Mouse (Mus musculus): ENCODE data around the gene Ddc. TPM values are rescaled to one million over a fixed set of nuclear protein-coding genes. Genes with fewer than 3 reads are reported as not detected.
A peak's percentile ranks its signal among the peaks of the same experiment; 100 is the strongest.

Gene Ddc
- total and polyA plus RNA-seq, 3 experiments, result 0.13 to 3.0 TPM; not detected in 1

- Histone ChIP-seq H3K9me3 (replicated peaks) (peaks cover 20% of the 10 kb centered on the region), H3K4me3 (ENCODE audit: low read depth, low read length) (no peak overlapping the region; the same call in 1 of the 2 replicates), H3K27me3 (ENCODE audit: insufficient read depth, low read length) (peaks cover 39% of the 10 kb centered on the region), H3K4me1 (ENCODE audit: insufficient read depth, low read depth, low read length) (peaks cover 57% of the 10 kb centered on the region), H3K36me3 (replicated peaks) (no peaks in the 10 kb centered on the region)
- no peak for ATAC-seq (ENCODE audit: extremely low read depth, insufficient number of reproducible peaks, low FRiP score, poor library complexity, severe bottlenecking)
- no peak for TF ChIP-seq TAL1 (conservative IDR thresholded peaks at IDR 0.05; ENCODE audit: low read depth, low read length)
- no peak for DNase-seq (ENCODE audit: low spot score)
Measured at GRCm38 (mm10) chr11:11822181-11823095, 75.5 kb downstream of the Ddc start.

GRCm38 (mm10) chr11:11821387-11821975, 76.5 kb downstream of the Ddc start:
- no peak overlapping the region for H3K4me3 ChIP-seq (ENCODE audit: low read depth, low read length)
- ATAC-seq (ENCODE audit: extremely low read depth, insufficient number of reproducible peaks, low FRiP score, poor library complexity, severe bottlenecking) (no peak), DNase-seq (ENCODE audit: low spot score) (no peak)
- no peak for TF ChIP-seq POLR2AphosphoS5 (IDR thresholded peaks at IDR 0.05; ENCODE audit: insufficient replicate concordance, low read depth, low read length)
- no peak for TF ChIP-seq TAL1 (conservative IDR thresholded peaks at IDR 0.05; ENCODE audit: low read depth, low read length)
- TF ChIP-seq CTCF (IDR thresholded peaks at IDR 0.05; ENCODE audit: low read depth, low read length), result no peak
- TF ChIP-seq GATA1 (IDR thresholded peaks at IDR 0.05; ENCODE audit: borderline replicate concordance, low read length), result no peak
- no peak for TF ChIP-seq GATA2 (IDR thresholded peaks at IDR 0.05; ENCODE audit: borderline replicate concordance, low read depth, low read length)
- H3K9me3 ChIP-seq (replicated peaks), result peaks cover 11% of the 10 kb centered on the region
- peaks cover 33% of the 10 kb centered on the region for H3K27me3 ChIP-seq (ENCODE audit: insufficient read depth, low read length)
- peaks cover 60% of the 10 kb centered on the region for H3K4me1 ChIP-seq (ENCODE audit: insufficient read depth, low read depth, low read length)
- no peaks in the 10 kb centered on the region for H3K36me3 ChIP-seq (replicated peaks)

GRCm38 (mm10) chr11:11820737-11821136, 77.2 kb downstream of the Ddc start:
- TF ChIP-seq POLR2AphosphoS5 (IDR thresholded peaks at IDR 0.05; ENCODE audit: insufficient replicate concordance, low read depth, low read length) (no peak), GATA1 (IDR thresholded peaks at IDR 0.05; ENCODE audit: borderline replicate concordance, low read length) (no peak), CTCF (IDR thresholded peaks at IDR 0.05; ENCODE audit: low read depth, low read length) (no peak), GATA2 (IDR thresholded peaks at IDR 0.05; ENCODE audit: borderline replicate concordance, low read depth, low read length) (no peak), TAL1 (conservative IDR thresholded peaks at IDR 0.05; ENCODE audit: low read depth, low read length) (no peak)
- H3K27me3 ChIP-seq (ENCODE audit: insufficient read depth, low read length), result peaks cover 28% of the 10 kb centered on the region
- H3K36me3 ChIP-seq (replicated peaks), result no peaks in the 10 kb centered on the region
- peaks cover 4% of the 10 kb centered on the region for H3K9me3 ChIP-seq (replicated peaks)
- peaks cover 67% of the 10 kb centered on the region for H3K4me1 ChIP-seq (ENCODE audit: insufficient read depth, low read depth, low read length)
- ATAC-seq (ENCODE audit: extremely low read depth, insufficient number of reproducible peaks, low FRiP score, poor library complexity, severe bottlenecking) (no peak), DNase-seq (ENCODE audit: low spot score) (no peak)
- H3K4me3 ChIP-seq (ENCODE audit: low read depth, low read length), result no peak overlapping the region

- peaks cover 71% of the 10 kb centered on the region for H3K4me1 ChIP-seq (ENCODE audit: insufficient read depth, low read depth, low read length)
- H3K36me3 ChIP-seq (replicated peaks), result no peaks in the 10 kb centered on the region
- ATAC-seq (ENCODE audit: extremely low read depth, insufficient number of reproducible peaks, low FRiP score, poor library complexity, severe bottlenecking), result peak; percentile 23; the same call in 1 of the 2 replicates
Measured at GRCm38 (mm10) chr11:11820251-11820650, 77.7 kb downstream of the Ddc start.

GRCm38 (mm10) chr11:11819206-11819605, 78.7 kb downstream of the Ddc start:
- H3K27me3 ChIP-seq (ENCODE audit: insufficient read depth, low read length), result peaks cover 14% of the 10 kb centered on the region
- peaks cover 67% of the 10 kb centered on the region for H3K4me1 ChIP-seq (ENCODE audit: insufficient read depth, low read depth, low read length)
- ATAC-seq (ENCODE audit: extremely low read depth, insufficient number of reproducible peaks, low FRiP score, poor library complexity, severe bottlenecking) (no peak), DNase-seq (ENCODE audit: low spot score) (no peak)
- no peaks in the 10 kb centered on the region for H3K9me3 ChIP-seq (replicated peaks)
- TF ChIP-seq CTCF (IDR thresholded peaks at IDR 0.05; ENCODE audit: low read depth, low read length) (no peak), TAL1 (conservative IDR thresholded peaks at IDR 0.05; ENCODE audit: low read depth, low read length) (no peak), POLR2AphosphoS5 (IDR thresholded peaks at IDR 0.05; ENCODE audit: insufficient replicate concordance, low read depth, low read length) (no peak), GATA2 (IDR thresholded peaks at IDR 0.05; ENCODE audit: borderline replicate concordance, low read depth, low read length) (no peak), GATA1 (IDR thresholded peaks at IDR 0.05; ENCODE audit: borderline replicate concordance, low read length) (no peak)
- H3K4me3 ChIP-seq (ENCODE audit: low read depth, low read length), result no peak overlapping the region
- H3K36me3 ChIP-seq (replicated peaks), result no peaks in the 10 kb centered on the region

More at GRCm38 (mm10) chr11:11820251-11820650, 77.7 kb downstream of the Ddc start:
- Histone ChIP-seq H3K9me3 (replicated peaks) (peaks cover under 1% of the 10 kb centered on the region; the same call in 1 of the 2 replicates), H3K4me3 (ENCODE audit: low read depth, low read length) (no peak overlapping the region), H3K27me3 (ENCODE audit: insufficient read depth, low read length) (peaks cover 23% of the 10 kb centered on the region)
- TF ChIP-seq CTCF (IDR thresholded peaks at IDR 0.05; ENCODE audit: low read depth, low read length), result peak; percentile 63
- TF ChIP-seq GATA2 (IDR thresholded peaks at IDR 0.05; ENCODE audit: borderline replicate concordance, low read depth, low read length), result no peak
- DNase-seq (ENCODE audit: low spot score), result peak; percentile 52

- no peak for DNase-seq (ENCODE audit: low spot score)
- Histone ChIP-seq H3K9me3 (replicated peaks) (no peaks in the 10 kb centered on the region), H3K4me1 (ENCODE audit: insufficient read depth, low read depth, low read length) (peaks cover 63% of the 10 kb centered on the region), H3K27me3 (ENCODE audit: insufficient read depth, low read length) (peaks cover 10% of the 10 kb centered on the region), H3K4me3 (ENCODE audit: low read depth, low read length) (no peak overlapping the region), H3K36me3 (replicated peaks) (no peaks in the 10 kb centered on the region)
- TF ChIP-seq POLR2AphosphoS5 (IDR thresholded peaks at IDR 0.05; ENCODE audit: insufficient replicate concordance, low read depth, low read length) (no peak), GATA1 (IDR thresholded peaks at IDR 0.05; ENCODE audit: borderline replicate concordance, low read length) (no peak), GATA2 (IDR thresholded peaks at IDR 0.05; ENCODE audit: borderline replicate concordance, low read depth, low read length) (no peak), TAL1 (conservative IDR thresholded peaks at IDR 0.05; ENCODE audit: low read depth, low read length) (no peak), CTCF (IDR thresholded peaks at IDR 0.05; ENCODE audit: low read depth, low read length) (no peak)
- ATAC-seq (ENCODE audit: extremely low read depth, insufficient number of reproducible peaks, low FRiP score, poor library complexity, severe bottlenecking), result no peak
Measured at GRCm38 (mm10) chr11:11818797-11819196, 79.1 kb downstream of the Ddc start.
